Mouse (Mus musculus) cerebellum, postnatal 25 days (tissue): Measurements from ENCODE around the gene Cnn1.
A peak's percentile ranks its signal among the peaks of the same experiment; 100 is the strongest.
"Not testable (repeated sequence)": the region's sequence is repeated elsewhere in the genome, so short reads cannot be mapped to it uniquely, and the experiment has no call there.

Source experiments
- DNase-seq, 2 experiments: peaks; one replicate each; pipeline ENCODE4 v3.0.0; 2021; ENCODE audit warnings: mixed read lengths in 2 of 2

Cnn1 gene

DNA sequence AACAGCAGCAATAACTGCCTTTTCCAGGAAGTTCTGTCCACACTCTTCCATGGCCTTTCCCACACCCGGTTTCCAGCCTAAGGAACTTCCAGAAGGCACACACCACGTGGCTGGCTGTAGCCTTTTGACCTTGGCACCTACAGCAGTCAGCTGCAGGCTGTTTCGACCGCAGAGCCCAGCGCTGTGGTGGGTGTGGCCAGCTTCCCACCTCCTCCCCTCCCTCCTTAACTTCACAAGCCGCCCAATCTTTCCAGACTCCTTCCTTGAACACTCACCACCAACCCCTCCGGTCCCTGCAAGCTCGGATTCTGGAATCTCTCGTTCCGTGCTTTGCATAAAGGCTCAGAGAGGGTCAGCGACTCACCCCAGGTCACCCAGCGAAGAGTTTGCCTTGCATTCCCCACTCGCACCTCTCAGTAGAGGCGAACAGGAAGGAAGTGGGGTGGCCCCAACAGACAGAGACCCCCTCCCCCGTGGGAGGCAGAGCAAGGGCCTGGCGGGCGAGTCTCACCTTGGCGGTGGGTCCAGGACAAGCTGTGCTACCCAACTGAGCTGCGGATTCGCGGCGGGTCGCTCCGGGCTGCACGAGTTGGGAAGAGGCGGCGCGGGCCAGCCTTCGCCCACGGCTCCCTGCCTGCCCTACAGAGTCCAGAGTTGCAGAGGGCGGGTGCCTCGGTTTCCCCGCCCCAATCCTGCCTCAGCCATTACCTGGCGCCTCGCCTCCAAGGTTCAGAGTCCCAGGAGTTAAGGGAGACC is 32.4 kb downstream of the Cnn1 start:
- DNase-seq: no peak

- no peak for DNase-seq
Observed at GRCm38 (mm10) chr9:22132220-22132619, 33.2 kb downstream of the Cnn1 start.

DNA sequence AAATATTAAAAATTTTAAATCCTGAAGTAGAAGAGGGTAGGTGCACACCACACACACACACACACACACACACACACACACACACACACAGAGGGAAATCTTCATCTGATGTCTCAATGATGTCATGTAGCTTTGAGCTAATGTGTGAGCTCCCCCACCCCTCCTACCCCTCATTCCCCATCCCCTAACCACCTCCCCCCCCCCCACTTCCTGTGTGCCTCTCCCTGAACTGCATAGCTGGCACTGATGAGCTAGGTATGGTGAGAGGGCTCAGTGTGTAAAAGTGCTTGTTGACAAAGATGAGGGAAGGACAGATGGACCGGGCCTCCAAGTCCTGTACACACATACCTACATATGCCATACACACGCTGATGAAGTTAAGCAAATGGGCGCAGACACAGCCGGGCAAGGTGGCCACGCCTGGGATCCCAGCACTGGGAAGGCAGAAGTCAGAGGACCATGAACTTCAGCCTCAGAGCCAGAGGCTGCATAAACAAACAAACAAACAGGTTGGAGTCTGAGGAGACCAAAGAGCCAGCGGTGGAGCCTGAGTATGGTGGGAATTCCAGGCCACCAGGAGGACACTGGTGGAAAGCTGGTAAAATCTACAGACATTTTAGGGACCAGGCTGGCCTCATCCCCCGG is 35.4 kb downstream of the Cnn1 start:
- DNase-seq: no peak

DNA sequence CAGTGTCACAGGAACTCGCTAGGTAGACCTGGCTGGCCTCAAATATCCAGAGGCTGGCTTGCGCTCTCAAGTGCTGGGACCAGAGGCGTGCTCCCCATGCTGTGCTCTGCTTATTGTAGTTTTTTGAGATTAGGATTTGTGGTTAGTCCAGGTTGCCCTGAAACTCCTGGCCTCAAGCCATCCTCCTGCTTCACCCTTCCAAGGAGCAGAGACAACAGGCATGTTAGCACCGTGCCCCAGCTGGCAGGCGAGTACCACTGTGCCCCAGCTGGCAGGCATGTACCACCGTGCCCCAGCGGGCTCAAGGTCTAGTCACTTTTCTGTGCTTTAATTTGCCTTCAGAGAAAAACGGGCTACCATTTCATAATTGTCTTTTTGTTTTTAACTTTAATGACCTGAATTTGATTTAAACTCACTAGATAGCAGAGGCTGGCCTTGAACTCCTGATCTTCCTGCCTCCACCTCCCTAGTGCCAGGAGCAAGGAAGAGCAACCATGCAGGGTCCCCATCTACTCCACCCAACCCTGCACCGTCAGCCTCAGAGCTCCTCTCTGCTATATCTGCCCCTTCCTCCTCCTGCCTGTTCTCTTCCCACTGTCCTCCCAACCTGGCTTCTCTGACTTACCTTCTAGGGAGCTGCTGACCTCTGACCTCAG is 36.1 kb downstream of the Cnn1 start:
- no peak for DNase-seq

DNA sequence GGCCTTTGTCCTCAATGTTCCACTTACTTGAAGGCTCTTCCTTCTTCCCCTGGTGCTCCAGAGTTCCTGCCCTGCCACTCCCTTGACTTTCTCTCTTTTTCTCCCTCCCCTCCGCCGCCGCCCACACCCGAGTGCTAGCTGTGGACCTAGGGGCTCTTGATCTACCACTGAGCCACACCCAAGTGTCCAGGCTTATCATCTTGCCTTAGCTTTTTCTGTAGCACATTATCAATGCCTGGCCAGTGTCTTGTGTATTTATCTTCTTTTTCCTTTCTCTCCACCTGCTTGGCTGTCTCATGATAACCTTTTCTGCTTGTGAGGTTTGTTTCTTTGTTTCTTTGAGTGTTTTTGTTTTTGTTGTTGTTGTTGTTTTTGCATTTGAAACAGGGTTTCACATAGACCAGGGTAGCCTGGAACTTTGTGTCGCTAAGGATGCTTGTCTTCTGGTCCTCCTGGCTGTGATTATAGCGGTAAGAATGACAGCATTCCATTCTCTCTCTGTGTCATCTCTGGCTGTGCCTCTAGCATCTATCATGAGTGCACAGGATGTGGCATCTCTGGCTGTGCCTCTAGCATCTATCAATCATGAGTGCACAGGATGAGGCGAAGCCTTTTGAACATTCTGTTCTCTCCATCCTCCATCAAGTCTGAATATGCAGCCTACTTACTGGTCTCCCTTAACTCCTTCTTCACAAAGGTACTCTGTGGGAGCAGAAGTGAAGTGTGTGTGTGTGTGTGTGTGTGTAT is 36.8 kb downstream of the Cnn1 start, which contains the start of gene Acp5:
Gene Acp5 (minus strand): TSS at position 68 of the 747 bp plus-strand sequence.
- DNase-seq: no peak

- DNase-seq: no peak
Observed at GRCm38 (mm10) chr9:22136765-22137547, 37.9 kb downstream of the Cnn1 start.

DNA sequence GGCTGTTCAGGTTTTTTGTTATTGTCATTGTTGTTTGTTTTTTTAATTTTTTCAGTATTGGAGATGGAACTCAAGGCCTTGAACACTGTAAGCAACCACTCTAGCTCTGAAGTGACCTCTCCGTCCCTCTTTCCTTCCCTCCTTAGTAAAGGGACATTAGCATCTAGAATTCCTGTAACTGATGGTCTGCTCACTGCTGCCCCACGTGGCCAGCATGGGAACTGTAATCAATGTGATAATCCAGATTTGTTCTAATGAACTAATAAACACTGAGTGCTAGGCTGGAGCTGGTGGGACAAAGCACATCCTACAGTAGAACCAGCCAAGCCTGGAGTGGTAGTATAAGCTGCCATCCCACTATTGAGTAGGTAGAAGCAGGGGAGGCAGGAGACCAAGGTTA is 39.5 kb downstream of the Cnn1 start:
- peak; percentile 61 to 74 for DNase-seq

DNA sequence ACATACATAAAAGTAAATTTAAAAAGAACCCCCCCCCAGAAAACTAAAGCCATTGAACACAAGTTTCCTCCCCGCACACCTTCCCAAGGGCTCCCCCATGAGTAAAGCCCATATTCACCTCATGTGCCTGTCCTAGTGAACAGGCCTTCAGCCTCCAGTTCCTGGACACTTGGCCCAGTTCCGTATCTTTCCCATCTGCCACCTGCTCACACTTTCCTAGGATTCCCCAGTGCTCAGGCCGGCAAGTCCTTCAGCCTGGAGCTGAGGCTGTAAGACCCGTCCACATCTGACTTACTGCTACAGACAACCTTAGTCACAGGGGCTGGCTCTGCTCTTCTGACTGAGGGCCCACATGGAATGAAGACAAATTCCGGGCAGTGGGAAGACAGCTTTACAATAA is 40.7 kb downstream of the Cnn1 start:
- peak; percentile 71 to 81 for DNase-seq

DNA sequence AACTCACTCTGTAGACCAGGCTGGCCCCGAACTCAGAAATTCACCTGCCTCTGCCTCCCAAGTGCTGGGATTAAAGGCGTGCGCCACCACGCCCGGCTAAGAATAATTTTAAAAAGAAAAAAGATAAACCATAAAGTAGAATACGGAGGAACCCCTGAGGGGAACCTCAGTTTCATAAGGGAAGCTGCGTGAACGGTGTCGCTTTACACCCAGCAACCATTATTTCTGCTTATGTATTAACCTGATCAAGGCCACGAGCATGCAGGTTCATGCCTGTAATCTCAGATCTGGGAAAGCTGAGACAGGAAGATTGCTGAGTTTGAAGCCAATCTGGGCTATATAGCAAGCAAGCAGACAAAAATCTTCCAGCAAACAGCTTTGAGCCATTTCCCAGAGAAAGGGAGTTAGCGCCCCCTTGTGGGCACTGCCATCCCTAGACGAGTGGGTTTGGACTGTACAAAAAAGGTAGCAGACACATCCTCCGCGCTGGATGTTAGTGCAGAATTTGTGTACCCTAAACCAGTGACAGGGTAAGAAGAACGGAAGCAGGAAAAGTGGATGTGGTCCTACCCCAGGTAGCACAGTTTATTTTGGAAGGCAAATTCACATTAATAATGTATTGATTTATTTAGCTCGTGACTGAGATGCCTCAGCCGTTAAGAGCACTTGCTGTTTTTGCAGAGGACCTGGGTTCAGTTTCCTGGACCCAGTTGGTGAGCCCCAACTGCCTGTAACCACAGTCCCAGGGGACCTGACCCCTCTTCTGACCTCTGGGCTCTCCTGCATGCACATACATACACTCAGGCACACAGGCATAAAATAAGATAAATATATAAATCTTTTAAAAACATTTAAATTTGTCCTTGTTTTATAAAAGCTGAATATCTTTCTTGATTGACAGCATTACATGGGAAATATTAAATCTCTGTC is 44.4 kb downstream of the Cnn1 start:
- DNase-seq: peak; percentile 93 to 96

GRCm38 (mm10) chr9:22144304-22144965 is 45.4 kb downstream of the Cnn1 start:
- no peak for DNase-seq

- DNase-seq: no peak
Observed at GRCm38 (mm10) chr9:22149426-22150248, 50.6 kb downstream of the Cnn1 start.

DNA sequence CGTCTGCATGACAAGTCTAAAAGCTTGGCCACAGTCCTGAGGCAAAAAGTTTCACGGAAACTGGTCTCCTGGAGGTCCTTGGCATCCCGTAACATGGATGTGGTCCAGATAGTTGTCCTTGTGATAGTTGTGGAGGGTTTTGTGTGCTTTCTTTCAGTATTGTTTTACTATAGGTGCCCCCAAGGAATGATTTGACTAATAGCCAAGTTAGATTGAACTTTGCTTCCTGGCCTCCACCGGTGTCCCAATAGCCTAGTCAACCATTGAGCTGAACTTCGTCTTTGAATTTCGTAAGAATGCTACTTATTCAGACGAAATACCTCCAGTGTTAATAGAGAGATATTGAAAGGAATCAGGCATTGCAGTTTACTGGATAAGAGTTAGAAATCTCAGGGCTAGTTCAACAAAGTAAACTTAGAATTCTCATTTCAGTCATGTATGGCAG is 51.3 kb downstream of the Cnn1 start:
- DNase-seq: not testable (repeated sequence)

DNA sequence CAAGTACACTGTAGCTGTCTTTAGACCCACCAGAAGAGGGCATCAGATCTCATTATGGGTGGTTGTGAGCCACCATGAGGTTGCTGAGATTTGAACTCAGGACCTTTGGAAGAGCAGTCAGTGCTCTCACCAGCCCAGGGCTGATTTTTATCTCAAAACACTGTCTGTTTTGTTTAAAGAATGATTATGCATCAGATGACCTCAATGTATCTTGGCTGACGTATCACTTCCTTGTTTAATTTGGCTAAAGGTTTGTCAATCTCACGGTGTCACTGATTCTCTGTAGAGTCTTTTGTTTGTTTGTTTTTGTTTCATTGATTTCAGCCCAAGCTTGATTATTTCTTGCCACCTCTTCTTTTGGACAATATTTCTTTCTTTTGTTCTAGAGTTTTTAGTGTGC is 51.9 kb downstream of the Cnn1 start:
- no peak for DNase-seq

- DNase-seq: no peak
Observed at GRCm38 (mm10) chr9:22153810-22154209, 54.8 kb downstream of the Cnn1 start.

DNA sequence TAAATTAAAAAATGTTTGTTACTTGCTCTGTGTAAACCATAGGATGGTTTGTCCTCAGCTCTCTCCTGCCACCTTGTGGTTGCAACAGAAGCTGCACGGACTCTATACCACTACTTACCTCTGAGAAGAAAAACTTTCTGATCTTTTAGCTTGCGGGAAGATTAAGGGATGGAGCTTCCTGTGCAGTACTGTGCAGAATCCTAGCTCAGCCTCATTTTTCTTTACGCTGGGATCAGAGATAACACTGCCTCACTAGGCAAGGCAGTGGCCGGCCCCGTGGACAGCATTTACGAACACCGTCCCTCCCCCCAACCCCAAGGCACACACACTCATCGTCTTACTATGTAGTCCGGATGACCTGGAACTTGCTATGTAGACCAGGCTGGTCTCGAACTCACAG is 56.6 kb downstream of the Cnn1 start:
- peak; percentile 70 to 83 for DNase-seq

GRCm38 (mm10) chr9:22156497-22157245 is 57.7 kb downstream of the Cnn1 start, which contains the start of gene Pigyl:
Pigyl (plus strand) TSS chr9:22156846.
- peak; percentile 99 to 100 for DNase-seq

DNA sequence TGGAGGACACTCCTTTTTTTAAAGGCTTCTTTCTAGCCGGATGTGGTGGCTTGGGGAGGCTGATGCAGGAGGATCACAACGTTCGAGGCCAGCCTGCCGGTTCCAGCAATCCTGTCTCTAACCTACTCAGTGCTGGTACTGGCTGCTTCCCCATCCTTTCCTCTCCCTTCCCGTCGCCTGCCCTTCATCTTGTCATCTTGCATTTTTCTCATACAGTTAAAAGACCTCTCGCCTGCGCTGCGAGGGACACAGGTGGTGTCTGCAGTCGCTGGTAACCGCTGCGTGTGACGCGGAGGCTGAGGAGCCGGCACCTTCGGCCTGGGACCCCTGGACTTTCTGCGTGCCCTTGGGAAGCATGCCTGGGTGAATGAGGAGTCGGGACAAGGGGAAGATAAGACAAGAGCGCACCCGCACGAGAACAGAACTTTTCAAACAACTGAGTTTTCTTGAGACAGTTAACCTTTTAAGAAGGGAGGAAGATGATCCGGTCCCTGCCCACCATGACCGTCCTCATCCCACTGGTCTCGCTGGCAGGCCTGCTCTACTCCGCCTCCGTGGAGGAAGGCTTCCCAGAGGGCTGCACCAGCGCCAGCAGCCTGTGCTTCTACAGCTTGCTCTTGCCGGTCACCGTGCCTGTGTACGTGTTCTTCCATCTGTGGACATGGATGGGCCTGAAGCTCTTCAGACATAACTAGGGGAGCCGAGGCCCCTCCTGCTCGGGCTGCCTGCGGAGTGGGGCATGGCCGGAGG is 58.7 kb downstream of the Cnn1 start:
- peak; percentile 49 to 63 for DNase-seq
